In genomic region chr5:5515411-5515810, GRCm38 (mm10) we compare ENCODE assay signal across 11 mouse cellular contexts. TPM values are rescaled to one million over a fixed set of nuclear protein-coding genes. Genes with fewer than 3 reads are reported as not detected.
DNase-seq lines count a peak whose midpoint lies in the region; ATAC-seq and TF ChIP-seq lines count a peak whose summit lies in the region.
"Had no signal": no experiment of that assay in that cellular context is flagged by ENCODE, and none has a peak within 500 bp of the region (broad histone marks: within the 10 kb centered on the region; RNA-seq: fewer than 3 reads in every experiment).

No protein-coding gene starts in this region.

- H3K9ac ChIP-seq in forebrain, embryonic 14.5 days (ENCODE audit: low read length) = no peak overlapping the region
- H3K9ac ChIP-seq in forebrain, embryonic 16.5 days (replicated peaks; ENCODE audit: low read depth, low read length) = no peak overlapping the region
- no peak overlapping the region for H3K9ac ChIP-seq in lung, postnatal 0 days (replicated peaks; ENCODE audit: low read depth)
- H3K9ac ChIP-seq in neural tube, embryonic 13.5 days = no peak overlapping the region

- H3K4me3 ChIP-seq in forebrain, embryonic 14.5 days (ENCODE audit: low read depth, low read length) = 0 out of 2 replicates have a peak overlapping the region, but pooled peaks have one; percentile 73
- no peak overlapping the region for H3K4me3 ChIP-seq in forebrain, embryonic 16.5 days (replicated peaks; ENCODE audit: low read length)
- H3K4me3 ChIP-seq in lung, postnatal 0 days (ENCODE audit: low read depth, low read length) = no peak overlapping the region
- peak overlapping the region; percentile 83; the same call in 1 of the 2 replicates for H3K4me3 ChIP-seq in limb, embryonic 10.5 days
- no peak overlapping the region for H3K4me3 ChIP-seq in neural tube, embryonic 13.5 days

- no peak overlapping the region for H3K27ac ChIP-seq in forebrain, embryonic 14.5 days (ENCODE audit: low read depth, low read length)
- no peak overlapping the region for H3K27ac ChIP-seq in forebrain, embryonic 16.5 days (ENCODE audit: low read length)
- no peak overlapping the region for H3K27ac ChIP-seq in lung, postnatal 0 days (ENCODE audit: low read length)
- H3K27ac ChIP-seq in limb, embryonic 10.5 days = no peak overlapping the region
- no peak overlapping the region for H3K27ac ChIP-seq in neural tube, embryonic 13.5 days (replicated peaks)

- no peaks in the 10 kb centered on the region for H3K36me3 ChIP-seq in forebrain, embryonic 14.5 days (ENCODE audit: control insufficient read depth, insufficient read depth, low read length)
- H3K36me3 ChIP-seq in forebrain, embryonic 16.5 days (ENCODE audit: control insufficient read depth, insufficient read depth) = no peaks in the 10 kb centered on the region
- H3K36me3 ChIP-seq in lung, postnatal 0 days (ENCODE audit: insufficient read depth, low read length) = 0 out of 2 replicates have a peak, but pooled peaks cover 5% of the 10 kb centered on the region
- peaks cover 18% of the 10 kb centered on the region for H3K36me3 ChIP-seq in limb, embryonic 10.5 days
- 0 out of 2 replicates have a peak, but pooled peaks cover 3% of the 10 kb centered on the region for H3K36me3 ChIP-seq in neural tube, embryonic 13.5 days

- ATAC-seq in forebrain, embryonic 14.5 days = no peak
- no peak for ATAC-seq in forebrain, embryonic 16.5 days
- no peak for ATAC-seq in lung, postnatal 0 days
- ATAC-seq in neural tube, embryonic 13.5 days (ENCODE audit: low read depth) = no peak

- H3K27me3 ChIP-seq in forebrain, embryonic 14.5 days (replicated peaks; ENCODE audit: control insufficient read depth, insufficient read depth, low read length) = no peaks in the 10 kb centered on the region
- no peaks in the 10 kb centered on the region for H3K27me3 ChIP-seq in forebrain, embryonic 16.5 days (replicated peaks; ENCODE audit: control insufficient read depth, insufficient read depth, low read length)
- no peaks in the 10 kb centered on the region for H3K27me3 ChIP-seq in lung, postnatal 0 days (replicated peaks; ENCODE audit: insufficient read depth, low read length)
- H3K27me3 ChIP-seq in limb, embryonic 10.5 days (ENCODE audit: low read depth, poor library complexity, severe bottlenecking) = no peaks in the 10 kb centered on the region
- H3K27me3 ChIP-seq in neural tube, embryonic 13.5 days = no peaks in the 10 kb centered on the region

- peaks cover 7% of the 10 kb centered on the region for H3K4me1 ChIP-seq in forebrain, embryonic 14.5 days (ENCODE audit: control insufficient read depth, insufficient read depth, low read length)
- H3K4me1 ChIP-seq in forebrain, embryonic 16.5 days (replicated peaks; ENCODE audit: control insufficient read depth, insufficient read depth, low read length) = peaks cover 6% of the 10 kb centered on the region
- no peaks in the 10 kb centered on the region for H3K4me1 ChIP-seq in lung, postnatal 0 days (ENCODE audit: insufficient read depth, low read depth, low read length)
- 0 out of 2 replicates have a peak, but pooled peaks cover 2% of the 10 kb centered on the region for H3K4me1 ChIP-seq in limb, embryonic 10.5 days
- peaks cover 13% of the 10 kb centered on the region for H3K4me1 ChIP-seq in neural tube, embryonic 13.5 days (replicated peaks)

- no peak for DNase-seq in forebrain, embryonic 14.5 days (ENCODE audit: low spot score)
- no peak for DNase-seq in lung, postnatal 0 days (ENCODE audit: low spot score)
- DNase-seq in lung, adult 18-20 months = no peak
- DNase-seq in limb, embryonic 10.5 days (ENCODE audit: low spot score) = no peak
- no peak for DNase-seq in spleen, adult 12 weeks (ENCODE audit: low spot score)
- DNase-seq in right cerebral cortex, postnatal 10 days (ENCODE audit: low spot score in 2 of 2) = no peak

- TF ChIP-seq EP300 in lung, postnatal 0 days (IDR thresholded peaks at IDR 0.05) = no peak

- H3K4me2 ChIP-seq in forebrain, embryonic 14.5 days (ENCODE audit: low read length) = peak overlapping the region; percentile 73
- no peak overlapping the region for H3K4me2 ChIP-seq in forebrain, embryonic 16.5 days (ENCODE audit: low read length)
- peak overlapping the region; percentile 86; the same call in 1 of the 2 replicates for H3K4me2 ChIP-seq in lung, postnatal 0 days (replicated peaks; ENCODE audit: low read depth, low read length)
- peak overlapping the region; percentile 80 for H3K4me2 ChIP-seq in neural tube, embryonic 13.5 days

- TF ChIP-seq CTCF in lung, postnatal 0 days (IDR thresholded peaks at IDR 0.05) = no peak

- 80% methylated on average over 5 of the region's 5 CpGs for WGBS in forebrain, embryonic 14.5 days
- 76% methylated on average over 5 of the region's 5 CpGs for WGBS in forebrain, embryonic 16.5 days
- WGBS in lung, postnatal 0 days = 79% methylated on average over 5 of the region's 5 CpGs
- 82% methylated on average over 5 of the region's 5 CpGs for WGBS in limb, embryonic 10.5 days
- 79% methylated on average over 5 of the region's 5 CpGs for WGBS in neural tube, embryonic 13.5 days

- no peaks in the 10 kb centered on the region for H3K9me3 ChIP-seq in forebrain, embryonic 14.5 days (replicated peaks; ENCODE audit: control insufficient read depth, low read length)
- no peaks in the 10 kb centered on the region for H3K9me3 ChIP-seq in forebrain, embryonic 16.5 days (ENCODE audit: control insufficient read depth, low read length)
- no peaks in the 10 kb centered on the region for H3K9me3 ChIP-seq in lung, postnatal 0 days (ENCODE audit: low read length)
- H3K9me3 ChIP-seq in limb, embryonic 10.5 days (replicated peaks) = no peaks in the 10 kb centered on the region
- H3K9me3 ChIP-seq in neural tube, embryonic 13.5 days = no peaks in the 10 kb centered on the region

RNA-seq across cellular contexts. Expression of gene Cldn12, which starts 0.7 kb away (rescaled TPM):
- polyA plus RNA-seq in forebrain, embryonic 14.5 days (2014; fragmentation: Nextera tagmentation; extraction: Ambion mirVana) = 16.4 and 17.6 TPM in 2 replicates
- 15.8 and 20.2 TPM in 2 replicates for polyA plus RNA-seq in forebrain, embryonic 16.5 days (2015; fragmentation: Nextera tagmentation; extraction: Ambion mirVana)
- 12.8 and 15.1 TPM in 2 replicates for polyA plus RNA-seq in lung, postnatal 0 days (2015; fragmentation: Nextera tagmentation; extraction: Ambion mirVana)
- polyA plus RNA-seq in limb, embryonic 10.5 days (2016; fragmentation: Nextera tagmentation; extraction: Ambion mirVana) = 25.7 and 29.8 TPM in 2 replicates
- polyA plus RNA-seq in neural tube, embryonic 13.5 days (2015; fragmentation: Nextera tagmentation; extraction: Ambion mirVana) = 17.1 and 23.9 TPM in 2 replicates

RNA-seq across cellular contexts. Expression of gene 1700015F17Rik, which starts 36.5 kb away (rescaled TPM):
- polyA plus RNA-seq in forebrain, embryonic 14.5 days (2014; fragmentation: Nextera tagmentation; extraction: Ambion mirVana) = not detected in 2 replicates
- not detected in 2 replicates for polyA plus RNA-seq in forebrain, embryonic 16.5 days (2015; fragmentation: Nextera tagmentation; extraction: Ambion mirVana)
- not detected in 2 replicates for polyA plus RNA-seq in lung, postnatal 0 days (2015; fragmentation: Nextera tagmentation; extraction: Ambion mirVana)
- not detected in 2 replicates for polyA plus RNA-seq in limb, embryonic 10.5 days (2016; fragmentation: Nextera tagmentation; extraction: Ambion mirVana)
- not detected in 2 replicates for polyA plus RNA-seq in neural tube, embryonic 13.5 days (2015; fragmentation: Nextera tagmentation; extraction: Ambion mirVana)
- polyA plus RNA-seq: CD4-positive, CD25-positive, alpha-beta regulatory T cell, adult 4 months; heart, embryonic 16.5 days; liver, embryonic 16.5 days had no signal

RNA-seq across cellular contexts. Expression of gene Gtpbp10, which starts 43.9 kb away (rescaled TPM):
- polyA plus RNA-seq in forebrain, embryonic 14.5 days (2014; fragmentation: Nextera tagmentation; extraction: Ambion mirVana) = 29.6 and 32.8 TPM in 2 replicates
- polyA plus RNA-seq in forebrain, embryonic 16.5 days (2015; fragmentation: Nextera tagmentation; extraction: Ambion mirVana) = 26.7 and 27.6 TPM in 2 replicates
- polyA plus RNA-seq in lung, postnatal 0 days (2015; fragmentation: Nextera tagmentation; extraction: Ambion mirVana) = 10.6 and 12.6 TPM in 2 replicates
- polyA plus RNA-seq in limb, embryonic 10.5 days (2016; fragmentation: Nextera tagmentation; extraction: Ambion mirVana) = 39.9 and 40.5 TPM in 2 replicates
- 19.1 and 20.3 TPM in 2 replicates for polyA plus RNA-seq in neural tube, embryonic 13.5 days (2015; fragmentation: Nextera tagmentation; extraction: Ambion mirVana)

RNA-seq across cellular contexts. Expression of gene Gm8773, which starts 58.2 kb away (rescaled TPM):
- 11.3 TPM in 2 replicates for polyA plus RNA-seq in forebrain, embryonic 14.5 days (2014; fragmentation: Nextera tagmentation; extraction: Ambion mirVana)
- 9.4 and 12.0 TPM in 2 replicates for polyA plus RNA-seq in forebrain, embryonic 16.5 days (2015; fragmentation: Nextera tagmentation; extraction: Ambion mirVana)
- 0.16 and 0.36 TPM in 2 replicates for polyA plus RNA-seq in lung, postnatal 0 days (2015; fragmentation: Nextera tagmentation; extraction: Ambion mirVana)
- 0.11 and 0.19 TPM in 2 replicates for polyA plus RNA-seq in limb, embryonic 10.5 days (2016; fragmentation: Nextera tagmentation; extraction: Ambion mirVana)
- 14.4 and 14.7 TPM in 2 replicates for polyA plus RNA-seq in neural tube, embryonic 13.5 days (2015; fragmentation: Nextera tagmentation; extraction: Ambion mirVana)
- polyA plus RNA-seq: CD4-positive, CD25-positive, alpha-beta regulatory T cell, adult 4 months had no signal

Comparison
In these comparisons a context has a peak if more than half of its experiments do, and no peak if none do; other contexts are left out.
1. H3K4me3 ChIP-seq: peak in forebrain, embryonic 14.5 days (single experiment) and limb, embryonic 10.5 days (single experiment); none in forebrain, embryonic 16.5 days (single experiment), lung, postnatal 0 days (single experiment) and neural tube, embryonic 13.5 days (single experiment).